Mouse (Mus musculus) embryonic fibroblast, embryonic 13.5 days (primary cell): ENCODE results near the gene Gtsf2.
"Not testable (repeated sequence)": the region's sequence is repeated elsewhere in the genome, so short reads cannot be mapped to it uniquely, and the experiment has no call there.

Experiments used
- CTCF ChIP-seq: IDR thresholded peaks from 2 replicates; pipeline ENCODE4 v1.5.1; 2011; ENCODE audit warnings: mild to moderate bottlenecking, control low read depth, low read length, moderate library complexity, borderline replicate concordance; ENCODE audit not compliant: insufficient read depth
- POLR2A ChIP-seq: IDR thresholded peaks from 2 replicates; pipeline ENCODE4 v1.6.1; 2011; ENCODE audit warnings: low read depth, mild to moderate bottlenecking, control low read depth, low read length, moderate library complexity

GRCm38 (mm10) chr15:103405586-103405985 is 42.7 kb downstream of the Gtsf2 start:
- TF ChIP-seq POLR2A, CTCF: not testable (repeated sequence)
